Mouse (Mus musculus) adrenal gland, postnatal 36 days (tissue): Measurements from ENCODE around the gene Cdh4. TPM values are rescaled to one million over a fixed set of nuclear protein-coding genes. Genes with fewer than 3 reads are reported as not detected.

Experiments used
- DNase-seq, 2 experiments: peaks; one replicate each; pipeline ENCODE4 v3.0.0; 2021; ENCODE audit warnings: mixed read lengths in 1 of 2
- total RNA-seq, 2 experiments: library from RNA; stranded (reverse); gene quantifications; 2 replicates each; pipeline ENCODE4 v1.2.3; 2021

The Cdh4 gene
- total RNA-seq, 2 experiments from 2014 or later = 3.8 to 5.1 TPM

DNA sequence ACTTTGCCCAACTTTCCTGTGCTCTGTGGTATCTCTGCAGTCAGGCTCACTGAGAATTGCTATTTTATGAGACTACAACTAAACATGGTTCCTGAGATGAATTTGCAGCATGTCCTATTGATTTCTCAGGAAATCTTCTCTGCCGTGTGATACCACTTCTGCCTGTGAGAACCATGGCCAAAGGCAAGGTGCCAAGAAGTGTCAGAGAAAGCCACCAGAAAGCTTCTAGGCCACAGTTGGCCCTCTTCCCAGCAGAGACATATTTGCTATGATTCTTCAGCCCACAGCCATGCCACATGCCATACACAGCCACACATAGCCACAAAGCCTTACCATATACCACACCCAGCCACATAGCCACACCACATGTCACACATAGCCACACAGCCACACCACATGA lies 157.7 kb downstream of the Cdh4 start:
- peak; percentile 50 to 56 for DNase-seq

DNA sequence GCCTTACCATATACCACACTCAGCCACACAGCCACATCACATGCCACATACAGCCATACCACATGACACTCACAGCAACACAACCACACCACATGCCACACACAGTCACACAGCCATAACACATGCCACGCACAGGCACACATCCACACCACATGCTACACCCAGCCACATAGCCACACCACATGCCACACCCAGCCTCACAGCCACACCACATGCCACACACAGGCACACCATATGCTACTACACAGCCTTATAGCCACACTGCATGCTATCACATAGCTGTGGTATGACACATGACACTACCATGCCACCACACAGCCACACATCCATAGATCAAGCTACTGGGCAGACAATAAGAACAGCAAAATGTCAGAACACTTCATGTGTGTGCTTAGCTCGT lies 158.1 kb downstream of the Cdh4 start:
- no peak for DNase-seq

DNA sequence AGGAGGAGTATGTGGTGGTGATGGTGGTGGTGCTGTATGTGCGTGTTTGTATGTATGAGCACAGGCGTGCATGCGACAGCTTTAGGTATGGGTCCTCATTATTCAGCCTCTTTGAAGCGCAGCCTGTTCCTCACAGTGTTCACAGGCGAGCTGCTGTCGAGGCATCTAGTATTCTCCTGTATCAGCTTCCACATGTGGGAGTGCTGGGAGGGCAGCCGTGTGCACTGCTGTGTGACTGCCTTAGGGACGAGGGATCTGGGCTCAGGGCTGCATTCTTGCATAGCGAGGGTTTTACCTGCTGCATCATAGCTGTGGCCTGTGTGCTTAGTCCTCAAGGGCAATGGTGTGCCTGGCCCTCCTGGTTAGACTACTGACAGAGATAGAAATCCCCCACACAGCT lies 158.9 kb downstream of the Cdh4 start:
- DNase-seq = no peak

DNA sequence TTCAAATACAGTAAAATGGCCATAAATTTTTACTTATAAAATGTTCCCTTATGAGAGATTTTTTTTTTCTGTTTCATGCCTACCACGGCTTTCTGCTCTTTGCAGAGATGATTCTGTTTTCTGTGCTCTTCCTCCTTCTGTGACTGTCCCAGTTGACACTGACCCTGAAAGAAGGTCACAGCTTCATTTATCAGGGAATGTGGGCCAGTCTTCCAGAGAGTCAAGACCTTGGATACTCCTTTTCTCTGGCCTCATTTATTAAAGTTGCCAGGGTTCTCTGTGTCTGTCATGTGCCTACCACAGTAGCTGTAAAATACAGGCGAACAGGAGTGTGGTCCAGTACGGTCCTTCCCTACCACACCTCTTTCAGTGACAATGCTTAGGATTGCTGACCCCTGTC lies 162.5 kb downstream of the Cdh4 start:
- DNase-seq = peak; percentile 34 to 39

DNA sequence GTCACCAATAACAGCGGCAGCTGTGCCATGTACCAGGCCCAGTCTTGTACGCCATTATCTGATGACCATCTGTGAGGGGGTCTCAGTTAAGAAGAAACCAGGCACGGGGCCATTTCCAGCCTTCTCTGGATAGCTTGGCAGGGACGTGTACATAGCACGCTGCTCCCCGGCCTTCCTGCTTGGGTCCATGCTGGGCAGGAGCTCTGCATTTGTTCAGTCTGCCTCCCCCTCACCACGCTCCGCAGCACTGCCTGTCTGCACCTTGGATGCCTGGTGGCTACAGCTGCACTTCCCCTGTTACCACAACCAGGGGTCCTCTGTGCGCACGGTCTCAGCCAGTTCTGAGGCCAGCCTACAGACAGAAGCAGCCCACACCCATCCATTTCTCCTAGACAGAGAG lies 163.0 kb downstream of the Cdh4 start:
- DNase-seq = no peak

DNA sequence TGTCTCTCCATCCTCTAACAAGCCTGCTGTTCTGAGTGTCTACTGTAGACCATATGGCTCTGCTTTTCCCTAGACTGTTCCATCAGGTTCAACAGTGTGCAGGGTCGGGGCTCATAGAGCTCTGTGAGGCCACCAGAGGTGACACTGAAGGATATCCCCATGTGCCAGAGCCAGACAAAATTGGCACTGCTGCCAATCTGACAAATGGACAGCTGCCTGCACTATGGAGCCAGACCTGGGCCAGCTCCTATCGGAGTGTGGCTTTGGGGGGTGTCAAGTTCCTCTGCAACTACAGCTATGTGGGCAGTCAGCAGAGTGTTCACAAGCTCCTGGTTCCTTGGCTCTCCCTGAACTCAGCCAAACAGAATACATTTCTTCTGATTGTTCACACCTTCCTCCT lies 164.1 kb downstream of the Cdh4 start:
- no peak for DNase-seq

DNA sequence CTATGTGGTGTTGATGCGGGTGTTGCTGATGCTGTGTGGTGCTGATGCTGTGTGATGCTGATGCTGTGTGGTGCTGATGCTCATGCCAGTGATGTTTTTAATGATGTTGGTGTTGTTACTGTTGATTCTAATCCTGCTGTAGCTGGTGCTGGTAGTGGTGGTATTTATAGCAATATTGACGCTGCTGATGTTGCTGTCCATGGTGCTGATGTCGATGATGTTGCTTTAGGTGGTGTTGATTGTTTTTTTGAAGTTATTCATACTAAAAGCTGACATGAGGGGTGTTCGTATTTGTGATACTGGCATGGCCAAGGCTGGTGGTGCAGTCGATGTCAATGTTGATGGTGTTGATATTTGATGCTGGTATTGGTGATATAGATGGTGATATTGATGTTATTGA lies 173.7 kb downstream of the Cdh4 start:
- peak; percentile 41 to 53 for DNase-seq

DNA sequence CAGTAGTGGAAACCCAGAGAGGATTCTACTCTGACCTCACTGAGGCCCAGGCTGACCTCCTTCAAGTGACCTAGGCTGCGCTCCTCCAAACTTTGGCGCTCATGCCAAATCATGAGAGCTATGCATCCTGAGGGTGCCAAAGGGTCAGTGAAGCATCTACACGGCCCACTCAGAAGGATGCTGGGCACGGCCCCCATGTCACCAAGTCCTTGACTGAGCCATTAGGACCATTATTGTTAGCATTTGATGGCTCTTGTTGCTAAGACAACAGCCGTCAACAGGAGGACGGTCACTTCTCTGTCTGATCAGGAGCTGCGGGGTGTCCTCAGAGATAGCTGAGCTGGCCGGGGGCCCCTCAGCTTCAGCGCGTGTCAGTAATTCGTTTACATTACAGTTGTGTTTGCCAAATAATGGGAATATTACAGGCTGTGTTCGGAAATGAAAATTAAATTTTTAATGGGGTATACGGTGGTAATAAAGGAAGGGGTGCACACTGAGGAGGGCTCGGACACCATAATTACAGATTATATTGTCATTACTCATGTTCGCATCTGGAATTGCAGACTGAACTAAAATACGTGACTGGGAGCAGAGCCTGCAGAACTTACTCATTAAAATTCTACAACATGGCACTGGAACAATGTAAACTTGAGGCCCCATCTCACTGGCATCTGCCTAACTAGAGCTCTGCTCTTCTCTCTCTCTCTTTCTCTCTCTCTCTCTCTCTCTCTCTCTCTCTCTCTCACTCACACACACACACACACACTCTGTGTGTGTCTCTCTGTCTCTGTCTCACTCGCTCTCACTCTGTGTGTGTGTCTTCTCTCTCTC lies 181.6 kb downstream of the Cdh4 start:
- DNase-seq = no peak

DNA sequence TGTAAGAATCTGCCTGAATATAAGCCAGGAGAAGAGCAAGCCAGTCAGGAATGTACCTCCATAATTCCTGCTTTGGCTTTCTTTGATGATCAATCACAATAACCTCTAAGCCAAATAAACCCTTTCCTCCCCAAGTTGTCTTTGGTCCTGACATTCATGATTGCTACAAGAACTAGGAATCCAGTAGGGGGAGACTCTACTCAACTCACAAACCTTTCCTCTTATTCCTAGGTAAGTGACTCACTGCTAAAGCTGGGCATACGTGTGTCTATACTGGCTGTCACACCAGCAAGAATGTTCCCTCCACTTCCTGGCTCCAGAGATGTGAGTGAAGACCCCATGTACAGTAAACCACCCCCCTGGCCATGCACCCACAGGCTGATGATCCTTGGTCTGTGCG lies 185.3 kb downstream of the Cdh4 start:
- no peak for DNase-seq

DNA sequence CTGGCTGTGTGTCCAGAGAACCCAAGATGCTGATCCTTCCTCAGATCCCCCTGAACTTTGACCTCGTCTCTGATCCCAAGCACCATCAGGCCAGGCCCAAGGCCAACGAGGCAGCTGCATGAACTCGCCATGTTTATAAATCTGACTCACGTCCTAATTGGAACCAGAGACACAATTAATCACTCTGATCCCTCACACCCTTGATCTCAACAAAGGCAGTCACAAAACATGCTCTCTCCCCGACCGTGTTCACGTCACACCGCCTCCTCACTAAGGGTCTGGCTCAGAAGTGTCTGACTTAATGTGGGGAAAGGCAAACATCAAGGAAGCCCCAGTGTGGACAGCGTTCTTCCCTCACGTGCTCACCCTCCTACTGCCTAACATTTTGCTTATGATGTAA lies 188.5 kb downstream of the Cdh4 start:
- DNase-seq = no peak

DNA sequence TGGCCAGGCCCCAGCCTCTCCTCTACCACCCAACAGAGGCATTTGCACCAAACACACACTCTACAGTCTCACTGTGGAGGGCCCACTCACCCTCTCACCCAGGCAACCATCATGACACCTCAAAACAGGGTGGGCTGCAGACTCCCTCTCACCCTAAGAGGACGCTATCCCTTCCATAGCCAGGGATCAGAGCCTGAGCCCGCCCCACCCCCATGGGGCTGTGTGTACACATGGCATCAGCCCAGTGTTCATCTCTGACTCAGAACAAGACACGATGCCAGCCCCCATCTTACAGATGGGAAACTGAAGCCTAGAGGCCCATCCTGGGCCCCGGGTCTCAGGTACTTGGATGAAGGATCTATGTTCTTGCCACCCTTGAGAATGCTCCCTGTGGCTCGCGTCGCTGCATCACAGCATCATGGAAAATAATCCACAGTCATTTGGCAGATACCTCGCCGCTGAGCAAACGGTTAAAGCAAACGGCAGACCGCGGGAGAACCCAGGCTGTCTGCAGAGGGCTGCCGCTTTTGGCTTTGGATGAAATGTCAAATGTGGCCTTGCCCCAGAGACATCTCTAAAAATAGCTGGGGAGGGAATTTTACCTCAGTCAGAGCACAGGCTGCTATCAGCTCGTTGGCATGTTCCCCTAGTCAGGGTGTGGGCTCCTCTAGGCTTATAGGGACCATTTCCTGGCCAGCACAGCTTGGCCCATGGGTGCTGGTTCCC lies 198.5 kb downstream of the Cdh4 start:
- peak; percentile 4 to 23 for DNase-seq

DNA sequence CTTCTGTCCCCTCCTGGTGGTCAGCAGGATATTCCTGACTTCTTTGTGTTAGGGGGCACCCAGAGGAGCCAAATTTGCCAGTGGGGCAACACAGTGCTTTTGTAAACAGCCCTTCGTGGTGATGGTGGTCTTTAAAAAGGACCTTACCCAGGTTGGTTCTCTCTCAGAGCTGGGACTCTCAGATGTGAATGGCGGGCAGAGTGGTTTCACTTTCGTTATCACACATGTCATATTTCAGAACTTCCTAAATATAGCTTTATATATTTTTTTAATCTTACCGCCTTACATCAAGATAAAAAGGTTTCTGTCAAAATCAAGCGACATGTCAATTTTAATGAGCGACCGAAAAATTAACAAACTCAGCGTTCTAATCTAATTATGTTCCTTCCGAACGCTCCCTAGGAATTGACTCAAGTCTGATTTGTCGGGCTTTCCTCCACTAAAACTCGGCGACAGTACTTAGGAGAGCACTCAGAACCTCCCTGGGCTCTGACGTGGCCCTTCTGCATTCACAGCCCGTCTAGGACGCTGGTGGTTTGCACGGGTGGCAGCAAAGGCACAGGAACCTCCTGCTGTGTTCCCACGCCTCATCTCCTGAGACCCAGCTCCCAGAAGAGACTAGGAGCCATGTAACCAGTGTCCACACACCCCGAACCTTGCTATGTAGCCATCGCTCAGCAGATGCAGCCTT lies 206.5 kb downstream of the Cdh4 start:
- no peak for DNase-seq

DNA sequence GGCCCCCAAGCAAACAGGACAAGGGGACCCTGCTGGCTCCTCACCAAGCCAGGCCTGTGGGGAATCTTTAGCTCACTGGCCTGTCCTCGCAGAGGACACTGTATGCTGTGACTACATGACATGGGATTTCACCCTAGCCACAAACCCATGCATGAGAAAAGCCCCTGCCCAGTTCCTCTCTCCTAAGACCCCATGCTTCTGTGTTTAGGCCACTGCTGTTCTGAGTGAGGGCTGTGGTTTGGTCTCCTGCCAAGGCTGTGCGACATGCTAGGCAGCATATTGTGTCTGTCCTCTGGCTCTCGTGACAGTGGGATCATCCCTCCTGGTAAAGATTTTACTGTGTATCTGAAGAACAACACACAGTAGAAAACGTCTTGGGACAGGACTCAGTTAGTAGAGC lies 207.1 kb downstream of the Cdh4 start:
- DNase-seq = no peak

DNA sequence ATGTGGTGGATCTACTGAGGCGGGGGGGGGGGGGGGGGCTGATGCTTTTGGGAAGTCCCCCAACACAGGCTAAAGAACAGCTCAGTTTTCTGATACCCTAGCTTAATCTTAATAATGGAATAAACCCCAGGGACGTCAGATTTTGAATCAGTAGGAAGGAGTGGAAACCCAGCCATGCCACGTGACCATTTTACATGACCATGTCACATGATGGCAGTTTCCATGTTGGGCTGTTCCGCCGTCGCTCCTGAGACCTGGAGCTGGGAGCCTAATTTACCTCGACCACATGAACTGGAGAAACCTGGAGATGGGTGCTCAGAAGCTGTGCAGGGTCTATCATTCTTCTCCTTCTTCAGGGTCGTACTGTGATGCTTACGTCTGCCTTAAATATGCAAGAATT lies 207.9 kb downstream of the Cdh4 start:
- DNase-seq = no peak

DNA sequence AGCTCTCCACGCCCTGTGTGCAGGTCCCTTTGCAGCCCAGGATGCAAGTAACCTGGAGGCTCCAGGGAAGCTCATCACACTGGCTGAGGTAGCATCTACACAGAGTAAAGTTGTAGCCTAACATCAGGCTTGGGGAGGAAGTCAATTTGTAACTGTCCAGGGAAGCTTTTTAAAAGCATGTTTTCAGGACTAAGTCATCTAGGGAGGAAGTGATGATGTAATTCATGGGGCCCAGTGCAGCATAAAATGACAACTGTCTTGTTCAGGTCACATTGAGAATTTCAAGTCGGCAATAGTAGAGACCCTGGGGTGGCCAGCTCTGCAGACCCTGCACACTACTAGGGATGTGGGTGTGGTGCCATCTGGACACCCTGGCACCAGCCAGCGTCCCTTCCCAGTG lies 213.3 kb downstream of the Cdh4 start:
- no peak for DNase-seq

DNA sequence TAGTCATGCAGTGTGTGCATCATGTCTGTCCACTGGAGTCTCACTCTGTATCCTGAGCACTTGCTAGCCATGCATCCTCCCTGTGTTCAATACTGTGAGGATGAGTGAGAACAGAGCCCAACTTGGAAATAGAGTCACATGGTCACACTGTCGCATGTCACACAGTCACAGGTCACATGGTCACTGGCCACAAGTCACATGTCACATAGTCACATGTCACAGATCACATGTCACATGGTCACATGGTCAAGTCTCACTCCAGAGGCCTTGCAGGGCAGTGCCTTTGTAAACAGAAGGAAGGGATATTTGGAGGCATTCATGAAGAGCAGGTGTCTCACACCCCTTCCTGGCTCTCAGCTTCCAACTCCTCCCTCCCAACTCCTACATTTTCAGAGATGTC lies 217.0 kb downstream of the Cdh4 start:
- DNase-seq = no peak

DNA sequence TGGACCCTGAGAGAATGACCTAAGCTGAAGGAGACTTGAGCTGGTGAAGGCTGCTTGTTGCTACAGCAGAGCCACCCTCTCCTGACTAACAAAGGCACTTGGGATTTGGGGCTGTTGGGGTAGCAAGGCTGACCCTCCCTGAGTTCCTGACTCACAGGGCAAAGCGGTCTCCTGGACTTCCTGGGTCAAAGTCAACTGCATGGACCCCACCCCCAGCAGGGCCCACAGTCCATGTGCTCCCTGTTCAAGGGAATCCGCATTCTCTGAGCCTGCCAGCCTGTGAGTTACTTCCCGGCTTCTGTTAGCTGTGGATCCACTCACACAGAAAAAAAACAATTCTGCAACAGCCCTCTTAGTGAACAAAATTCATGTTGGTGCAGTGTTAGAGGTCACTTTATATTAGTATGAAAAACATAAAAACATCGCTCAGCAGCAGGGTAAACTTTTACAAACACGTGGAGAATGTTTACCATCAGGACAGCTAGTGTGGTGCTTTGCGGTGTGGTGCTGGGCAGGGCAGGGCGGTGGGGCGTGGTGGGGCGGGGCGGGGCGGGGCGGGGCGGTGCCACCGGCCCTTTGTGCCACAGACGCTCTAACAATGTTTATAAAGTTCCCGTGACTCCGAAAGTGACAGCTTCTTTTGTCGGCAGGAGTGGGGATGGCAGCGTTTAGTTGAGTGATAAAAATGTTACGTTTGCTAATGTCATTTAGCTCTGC lies 219.9 kb downstream of the Cdh4 start:
- peak; percentile 5 to 7 for DNase-seq

DNA sequence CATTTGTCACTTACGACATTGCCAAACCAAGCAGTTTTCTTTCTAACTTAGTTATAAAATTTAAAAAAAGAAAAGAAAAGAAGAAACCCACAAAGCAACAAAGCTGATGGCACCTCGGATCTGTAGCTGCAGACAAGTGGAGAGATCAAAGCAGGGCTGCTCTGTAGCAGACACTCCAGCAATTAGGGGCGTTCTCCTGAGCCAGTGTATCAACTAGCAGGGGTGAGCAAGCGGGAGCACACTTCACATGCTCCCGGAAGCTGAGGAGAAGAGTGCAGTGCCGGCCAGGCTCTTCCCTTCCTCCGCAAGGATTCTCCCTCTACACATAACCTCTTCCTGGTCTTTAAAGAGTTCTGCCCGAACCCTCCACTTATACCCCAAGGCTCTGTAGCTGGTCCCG lies 220.5 kb downstream of the Cdh4 start:
- DNase-seq = no peak

DNA sequence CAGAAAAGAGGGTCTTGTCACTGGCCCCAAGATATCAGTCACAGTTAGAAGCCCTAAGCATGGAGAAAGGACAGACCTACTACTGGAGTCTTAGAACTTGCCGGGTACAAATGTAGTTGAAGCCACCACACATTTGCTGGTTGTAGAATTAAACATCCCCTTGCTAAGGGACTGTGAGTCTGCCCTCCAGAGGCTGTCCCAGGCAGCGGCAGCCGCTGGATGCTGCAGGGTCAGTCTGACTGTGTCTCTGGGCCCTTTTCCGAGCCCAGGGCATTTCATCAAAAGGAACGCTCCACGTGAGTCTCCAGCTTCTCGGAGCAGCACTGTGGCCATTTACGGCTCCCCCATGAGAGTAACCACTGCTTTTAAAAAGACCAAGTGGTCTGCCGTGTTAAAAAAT lies 221.4 kb downstream of the Cdh4 start:
- peak; percentile 8 to 29 for DNase-seq

DNA sequence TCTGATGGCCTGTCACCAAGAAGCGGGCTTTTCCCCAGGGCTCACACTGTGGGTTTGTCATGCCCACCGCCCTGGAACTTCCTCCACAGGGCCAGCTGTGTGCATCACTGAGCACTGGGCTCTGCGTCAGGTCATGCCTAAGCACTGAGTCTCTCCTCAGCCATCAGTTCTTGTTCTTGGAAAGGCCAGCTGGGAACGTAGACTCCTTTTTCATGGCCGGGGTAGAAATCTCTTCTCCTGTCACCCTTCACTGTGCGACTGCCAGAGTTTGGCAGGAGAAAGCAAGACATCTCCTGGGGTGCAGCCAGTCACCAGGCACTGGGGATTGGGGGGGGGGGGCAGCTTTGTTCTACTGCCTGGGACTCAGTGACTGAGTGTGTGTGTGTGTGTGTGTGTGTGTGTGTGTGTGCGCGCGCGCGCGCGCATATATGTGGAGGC lies 222.0 kb downstream of the Cdh4 start:
- no peak for DNase-seq

DNA sequence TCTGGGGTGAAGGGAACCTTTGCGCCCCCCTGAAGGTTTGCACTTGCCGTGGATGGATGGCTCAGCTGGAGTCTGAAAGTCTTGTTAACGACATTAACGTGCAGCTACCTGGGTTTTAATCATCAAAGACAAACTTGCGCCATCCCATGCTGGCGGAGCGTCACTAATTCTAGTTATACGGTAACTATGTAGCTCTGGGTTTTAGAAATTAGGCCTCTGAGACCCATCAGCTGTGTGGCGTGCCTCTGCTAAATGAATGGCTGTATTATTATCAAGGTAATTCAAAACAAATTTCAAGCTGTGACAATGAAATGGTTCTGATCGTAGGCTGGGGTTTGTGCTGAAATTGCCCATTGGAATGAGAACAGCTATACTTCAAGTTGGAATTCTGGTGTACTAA lies 228.5 kb downstream of the Cdh4 start:
- no peak for DNase-seq

DNA sequence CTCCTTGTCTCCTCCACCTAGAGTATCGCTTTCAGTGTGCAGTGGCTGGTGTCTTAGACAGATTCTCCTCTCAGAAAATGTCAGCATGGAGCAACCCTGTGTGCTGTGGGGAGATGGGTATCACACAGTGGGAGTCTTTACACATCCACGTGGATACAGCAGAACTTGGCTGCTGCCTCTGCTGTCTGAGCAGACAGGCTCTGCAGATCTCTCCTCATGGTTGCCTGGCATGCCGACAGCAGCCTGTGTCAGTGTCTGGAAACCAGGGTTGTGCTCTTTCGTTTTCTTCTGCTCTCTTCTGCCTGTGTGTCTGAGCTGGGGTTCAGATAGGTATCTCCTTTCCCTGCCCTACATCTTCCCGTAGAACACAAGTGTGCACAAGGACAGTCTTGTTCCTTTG lies 237.6 kb downstream of the Cdh4 start:
- DNase-seq = no peak

DNA sequence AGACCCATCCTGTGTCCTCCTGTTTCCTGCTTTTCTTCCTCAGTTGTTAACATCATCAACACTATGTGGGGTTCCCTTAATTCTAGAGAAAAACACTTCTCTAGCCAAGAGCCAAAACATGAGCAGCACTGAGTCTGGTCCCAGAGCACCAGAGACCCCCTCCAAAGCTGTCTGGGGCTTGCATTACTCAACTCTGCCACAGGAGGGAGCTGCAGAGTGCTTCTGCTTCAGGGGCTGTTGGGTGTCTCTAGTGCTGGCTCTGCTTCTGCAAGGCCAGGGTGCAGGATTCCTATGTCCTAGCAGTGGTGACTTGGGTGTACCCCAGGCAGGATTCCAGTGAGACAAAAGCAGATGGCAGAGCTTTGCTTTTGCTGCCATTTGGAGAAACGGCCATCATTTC lies 239.2 kb downstream of the Cdh4 start:
- peak; percentile 28 to 29 for DNase-seq
